Mouse (Mus musculus) gastrocnemius, postnatal 25 days (tissue): Measurements from ENCODE around the gene Acox2. TPM values are rescaled to one million over a fixed set of nuclear protein-coding genes. Genes with fewer than 3 reads are reported as not detected.

Source experiments
- DNase-seq: peaks from one replicate; pipeline ENCODE4 v3.0.0; 2022
- total RNA-seq, 2 experiments: library from RNA; stranded (reverse); gene quantifications; 1 replicate in 1 of 2; 2 replicates in 1 of 2; pipeline ENCODE4 v1.2.3; 2021

Gene Acox2
- total RNA-seq, 2 experiments from 2014 or later = 0.35 TPM; not detected in 1

GRCm38 (mm10) chr14:8249206-8249605 is 9.9 kb downstream of the Acox2 start:
- DNase-seq = no peak

GRCm38 (mm10) chr14:8246878-8247277 is 12.3 kb downstream of the Acox2 start:
- no peak for DNase-seq

DNA sequence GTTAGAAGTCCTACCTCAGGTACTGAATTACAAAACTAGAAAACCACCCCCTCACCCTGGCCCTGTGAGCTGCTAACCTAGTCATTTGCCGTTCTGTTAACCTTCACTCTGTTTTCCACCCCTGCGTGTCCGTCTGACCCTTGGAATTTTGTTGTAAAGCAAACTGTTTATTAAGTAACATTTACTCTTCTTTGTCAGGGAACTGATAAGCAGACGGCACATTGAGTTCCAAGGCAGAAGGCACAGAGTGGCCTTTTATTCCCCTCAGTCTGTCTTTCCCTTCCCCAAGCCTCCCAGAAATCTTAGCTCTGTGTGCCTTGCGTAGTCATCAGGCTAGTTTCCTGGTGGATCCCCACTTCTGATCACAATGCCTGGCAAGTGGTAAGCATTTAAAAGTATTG is 14.9 kb downstream of the Acox2 start:
- no peak for DNase-seq

GRCm38 (mm10) chr14:8243136-8243888 is 15.8 kb downstream of the Acox2 start:
- no peak for DNase-seq

GRCm38 (mm10) chr14:8242388-8242920 is 16.7 kb downstream of the Acox2 start:
- no peak for DNase-seq

DNA sequence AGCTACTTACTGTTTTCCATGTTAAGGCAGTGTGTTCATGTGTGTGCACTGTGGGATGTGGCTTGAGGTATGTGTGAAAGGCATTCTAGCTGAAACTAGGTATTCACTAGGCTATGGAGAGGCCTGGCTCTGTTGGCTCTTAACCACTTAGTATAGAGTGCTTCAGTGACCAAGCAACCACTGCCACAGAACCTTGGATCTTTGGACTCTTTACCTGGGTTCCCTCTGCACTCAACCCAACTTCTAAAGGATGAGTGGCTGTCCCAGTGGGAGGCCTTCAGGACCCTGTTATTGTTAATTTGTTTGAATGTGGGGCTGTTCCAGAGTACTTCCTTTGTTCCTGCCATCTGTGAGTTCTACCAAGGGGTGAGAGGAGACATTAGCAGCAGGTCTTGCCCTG is 17.3 kb downstream of the Acox2 start:
- no peak for DNase-seq

DNA sequence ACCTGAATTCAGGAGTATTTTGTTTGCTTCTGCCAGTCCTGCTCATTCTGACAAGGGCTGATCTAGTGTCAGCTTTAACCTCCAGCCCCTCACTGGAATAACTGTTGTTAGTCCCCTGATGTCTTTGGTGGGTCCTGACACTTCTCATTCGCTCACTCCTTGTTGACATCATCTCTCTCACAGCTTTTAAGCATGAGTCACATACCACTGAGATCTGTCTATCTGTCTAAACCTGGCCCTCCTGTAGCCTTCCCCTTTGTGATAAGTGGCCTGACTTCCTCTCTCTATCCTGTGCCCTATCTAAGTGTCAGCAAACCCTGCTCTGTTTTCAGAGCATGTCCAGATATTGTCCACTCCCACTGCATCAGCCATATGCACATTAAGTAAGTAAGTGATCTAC is 25.9 kb downstream of the Acox2 start:
- no peak for DNase-seq

DNA sequence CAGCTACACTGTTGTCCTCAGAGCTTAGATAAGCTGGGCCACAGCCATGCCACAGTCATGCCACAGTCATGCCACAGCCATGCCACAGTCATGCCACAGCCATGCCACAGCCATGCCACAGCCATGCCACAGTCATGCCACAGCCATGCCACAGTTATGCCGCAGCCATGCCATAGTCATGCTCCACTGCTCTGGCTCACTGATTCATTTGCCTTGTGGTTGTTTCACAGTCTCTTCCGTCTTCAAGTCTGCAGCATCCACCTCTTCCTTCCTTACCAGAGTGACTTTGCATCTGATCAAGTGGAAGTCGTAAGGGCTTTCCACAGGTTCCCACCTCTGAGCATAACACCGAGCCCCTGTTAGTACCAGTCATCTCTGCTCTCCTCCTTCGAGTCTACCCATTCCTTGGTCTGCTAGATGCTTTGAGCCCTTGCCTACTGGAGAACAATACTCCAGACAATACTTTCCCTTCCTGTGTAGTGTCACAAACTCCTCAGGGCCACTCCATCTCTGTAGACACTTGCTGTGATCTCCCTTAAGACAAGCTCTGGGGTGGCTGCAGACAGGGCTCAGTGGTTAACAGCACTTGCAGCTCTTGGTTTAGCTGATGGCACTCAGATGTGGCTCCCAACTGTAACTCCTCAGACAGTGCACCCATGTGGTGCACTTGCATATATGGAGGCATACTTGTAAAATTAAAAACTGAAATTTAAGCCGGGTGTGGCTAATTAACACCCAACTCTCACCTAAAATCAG is 26.8 kb downstream of the Acox2 start:
- DNase-seq = no peak

GRCm38 (mm10) chr14:8229367-8230019 is 29.7 kb downstream of the Acox2 start:
- DNase-seq = no peak

DNA sequence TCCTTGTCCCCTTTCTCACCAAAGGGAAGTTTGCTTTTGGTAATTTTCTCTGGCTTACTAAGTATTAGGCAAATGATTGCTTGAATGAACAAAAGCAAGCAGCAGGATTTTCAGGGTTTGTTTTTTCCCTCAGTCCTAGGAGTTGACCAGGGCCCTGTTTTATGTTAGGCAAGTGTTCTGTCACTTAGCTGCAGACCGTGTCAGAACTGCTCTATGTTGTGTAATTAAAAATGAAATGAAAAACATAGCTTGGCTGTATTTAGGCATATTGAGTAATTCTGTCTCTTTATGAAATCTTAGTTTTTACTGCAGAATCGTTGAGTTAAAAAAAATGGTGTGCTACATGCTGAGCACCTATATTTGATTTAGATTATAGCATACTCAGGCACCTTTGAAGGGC is 34.3 kb downstream of the Acox2 start:
- DNase-seq = no peak

DNA sequence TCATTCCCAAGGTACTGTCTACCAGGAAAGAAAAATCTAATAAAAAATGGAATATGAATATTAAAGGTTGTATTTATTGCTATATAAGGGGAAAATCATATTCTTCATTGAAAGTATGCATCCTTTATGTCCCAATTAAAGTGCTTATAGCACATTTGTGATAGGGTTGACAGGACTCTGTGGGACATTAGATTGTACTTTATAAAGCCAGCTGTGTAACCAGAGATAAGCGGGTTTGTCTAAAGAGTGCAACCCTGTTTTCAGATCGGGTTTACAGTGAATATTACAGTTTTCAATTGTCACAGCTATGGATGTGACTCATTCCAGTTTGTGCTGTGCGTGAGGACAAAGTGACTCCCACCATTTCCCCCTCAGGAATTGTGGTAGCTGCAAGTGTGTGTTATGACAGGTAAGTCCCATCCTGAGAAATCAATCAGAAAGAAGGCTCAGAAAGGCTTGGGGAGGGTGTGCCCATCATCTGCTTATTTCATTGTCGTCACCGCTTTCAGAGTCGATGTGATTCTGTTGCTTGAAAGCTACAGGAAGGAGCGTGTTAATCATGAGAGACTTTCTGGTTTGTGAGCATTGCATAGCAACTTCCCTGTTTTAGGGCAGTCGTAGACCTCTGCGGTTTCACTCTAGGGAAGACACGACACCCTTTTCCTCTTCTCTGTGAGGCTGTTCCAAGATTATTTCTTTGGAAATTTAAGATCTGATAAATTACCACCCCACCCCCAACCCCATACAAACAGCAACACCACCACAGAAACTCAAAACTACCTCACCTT is 35.5 kb downstream of the Acox2 start:
- DNase-seq = no peak

- no peak for DNase-seq
Observed at GRCm38 (mm10) chr14:8222561-8222960, 36.6 kb downstream of the Acox2 start.

DNA sequence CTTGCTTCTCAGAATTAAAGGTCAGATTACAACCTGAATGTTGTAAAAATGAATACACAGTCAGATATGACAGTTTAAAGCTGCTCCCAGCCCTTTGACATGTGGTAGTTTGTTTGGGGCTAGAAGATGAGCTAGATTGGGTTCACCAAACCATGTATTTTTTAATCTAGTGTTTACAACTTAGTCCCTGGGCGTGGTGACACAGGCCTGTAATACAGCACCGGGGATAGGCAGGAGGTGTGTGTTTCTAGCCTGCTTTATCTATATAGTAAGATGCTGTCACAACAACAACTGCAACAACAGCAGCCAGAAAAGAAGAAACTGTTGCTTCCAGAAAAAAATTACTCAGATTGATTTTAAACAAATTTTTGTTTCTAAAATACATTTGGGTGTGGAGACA is 38.2 kb downstream of the Acox2 start:
- no peak for DNase-seq

GRCm38 (mm10) chr14:8220306-8220705 is 38.8 kb downstream of the Acox2 start:
- DNase-seq = no peak

DNA sequence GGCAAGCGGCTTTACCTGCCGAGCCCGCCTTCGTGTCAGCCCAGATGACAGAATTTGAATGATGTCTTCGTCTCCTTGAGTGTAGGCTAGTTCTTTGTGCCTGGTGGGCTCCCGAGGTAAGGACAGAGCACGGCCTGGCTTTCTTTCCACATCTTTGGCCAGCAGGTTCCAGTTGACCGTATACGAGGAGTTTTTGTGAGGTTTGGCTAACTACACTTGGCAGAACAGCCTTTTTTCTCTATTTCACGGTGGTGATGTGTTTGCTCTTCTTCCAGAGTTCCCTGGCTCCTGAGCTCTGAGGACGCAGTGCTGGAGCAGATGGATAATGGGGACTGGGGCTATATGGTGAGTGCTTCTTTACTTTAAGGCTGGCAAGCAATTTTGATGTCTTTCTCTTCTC is 39.3 kb downstream of the Acox2 start:
- no peak for DNase-seq

- DNase-seq = no peak
Observed at GRCm38 (mm10) chr14:8218730-8219380, 40.3 kb downstream of the Acox2 start.

GRCm38 (mm10) chr14:8218238-8218637 is 40.9 kb downstream of the Acox2 start:
- DNase-seq = no peak

- DNase-seq = no peak
Observed at GRCm38 (mm10) chr14:8216100-8216499, 43.1 kb downstream of the Acox2 start.

DNA sequence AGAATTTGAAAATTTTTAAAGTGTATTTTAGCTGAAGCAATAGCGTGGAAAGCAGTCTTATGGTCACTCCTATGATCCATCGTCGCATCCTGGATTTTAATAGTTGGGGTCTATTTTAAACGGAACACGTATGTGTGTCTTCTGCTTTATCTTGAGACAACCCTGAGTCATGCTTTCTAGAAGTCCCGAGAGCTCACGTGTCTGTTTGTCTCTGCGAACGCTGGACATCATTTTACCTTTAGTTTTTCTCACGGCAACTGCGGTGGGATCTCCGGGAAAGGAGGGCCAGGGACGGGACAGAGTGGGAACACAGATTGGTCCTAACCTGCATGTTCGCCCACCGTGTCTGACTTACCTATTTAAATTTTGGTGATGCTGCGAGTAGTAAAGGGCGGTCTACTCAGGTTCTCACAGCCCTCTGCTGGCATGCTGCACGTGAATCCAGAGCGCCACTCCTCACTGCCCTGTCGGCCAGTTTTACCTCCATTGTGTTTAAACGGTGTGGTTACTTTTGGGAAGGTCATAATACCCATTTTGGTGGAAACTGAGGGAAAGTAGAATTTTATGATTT is 43.9 kb downstream of the Acox2 start:
- DNase-seq = no peak

- peak; percentile 74 for DNase-seq
Observed at GRCm38 (mm10) chr14:8214299-8215207, 44.6 kb downstream of the Acox2 start.
